Mouse (Mus musculus) neutrophil, adult 5-6 weeks (primary cell): ENCODE data around the gene Irx3. TPM values are rescaled to one million over a fixed set of nuclear protein-coding genes. Genes with fewer than 3 reads are reported as not detected.

Experiments
- ATAC-seq: fragments of 151-379, 151-347 bp; 2 replicates; pipeline ENCODE4 v1.8.0; 2017; ENCODE audit warnings: mild to moderate bottlenecking, moderate TSS enrichment; ENCODE audit not compliant: insufficient number of reproducible peaks, poor library complexity, low FRiP score, severe bottlenecking; ENCODE audit errors: extremely low read depth
- total RNA-seq: library from RNA; stranded (forward); fragments of 200-1000 nt; gene quantifications from 2 replicates; pipeline ENCODE4 v1.2.3, GENCODE M21; 2017

Gene Irx3
- total RNA-seq: not detected in 2 replicates

DNA sequence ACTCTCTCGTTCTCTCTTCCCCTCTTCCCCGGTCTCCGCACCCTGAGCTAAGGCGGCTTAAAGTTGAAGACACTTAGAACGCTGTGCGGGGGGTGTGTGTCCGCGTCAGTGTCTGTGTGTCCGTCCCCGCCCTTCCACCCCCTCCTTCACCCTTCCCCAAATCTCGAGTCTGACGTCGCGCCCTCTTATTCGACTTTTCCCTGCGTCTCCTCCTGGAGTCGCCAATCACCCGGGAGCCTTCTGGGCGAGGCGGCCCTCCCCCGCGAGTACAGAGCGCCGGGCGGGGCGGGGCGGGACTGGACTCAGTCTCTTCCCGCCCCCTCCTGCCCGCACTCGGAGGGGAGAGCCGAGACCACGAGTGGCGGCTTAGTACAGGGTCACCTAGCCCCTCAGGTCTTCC is at the start of gene Irx3:
Irx3 (minus strand) TSS at position 229 of the 400 bp plus-strand sequence.
- ATAC-seq: no peak

GRCm38 (mm10) chr8:91851359-91851758 is 49.5 kb upstream of the Irx3 start:
- no peak for ATAC-seq

- ATAC-seq: no peak
Observed at GRCm38 (mm10) chr8:91849984-91850383, 48.1 kb upstream of the Irx3 start.

- no peak for ATAC-seq
Observed at GRCm38 (mm10) chr8:91849529-91849928, 47.7 kb upstream of the Irx3 start.

GRCm38 (mm10) chr8:91845641-91846040 is 43.8 kb upstream of the Irx3 start:
- ATAC-seq: no peak

DNA sequence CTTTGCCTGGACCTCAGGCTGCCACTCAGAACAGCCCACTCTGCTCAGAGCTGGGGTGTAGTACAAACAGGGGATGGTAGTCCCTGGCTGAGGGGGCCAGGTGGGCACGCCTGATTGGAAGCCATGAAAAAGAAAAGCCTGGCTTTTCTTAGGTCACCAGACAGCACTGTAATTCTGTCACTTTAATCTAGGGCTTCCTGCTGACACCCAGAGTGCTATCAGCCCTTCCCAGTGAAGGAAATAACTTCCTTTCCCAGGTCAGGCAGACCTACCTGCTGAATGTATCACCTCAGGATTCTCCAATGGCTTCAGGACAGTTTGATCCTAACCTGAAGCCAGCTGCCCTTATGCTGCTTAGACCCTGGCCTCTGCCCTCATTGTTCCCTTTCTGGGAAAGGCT is 35.3 kb upstream of the Irx3 start:
- no peak for ATAC-seq

DNA sequence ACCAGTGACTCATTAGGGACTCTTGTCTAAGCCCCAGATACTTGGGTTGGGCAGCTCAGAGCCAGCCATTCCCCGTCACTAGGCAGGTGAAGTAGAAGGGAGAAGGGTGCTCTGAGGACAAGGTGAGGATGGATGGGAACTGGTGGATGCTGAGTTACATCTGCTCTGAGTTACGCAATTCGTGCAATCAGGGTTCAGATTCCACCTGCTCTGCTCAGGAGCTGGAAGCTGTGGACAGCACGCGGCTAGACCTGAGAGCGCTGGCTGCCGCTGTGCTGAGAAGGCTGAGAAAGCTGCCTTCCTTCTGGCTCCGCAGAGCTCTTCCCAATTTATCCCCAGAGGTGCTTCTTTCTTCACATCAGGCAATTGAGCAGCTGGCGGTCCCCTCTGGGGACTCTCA is 34.8 kb upstream of the Irx3 start:
- no peak for ATAC-seq

DNA sequence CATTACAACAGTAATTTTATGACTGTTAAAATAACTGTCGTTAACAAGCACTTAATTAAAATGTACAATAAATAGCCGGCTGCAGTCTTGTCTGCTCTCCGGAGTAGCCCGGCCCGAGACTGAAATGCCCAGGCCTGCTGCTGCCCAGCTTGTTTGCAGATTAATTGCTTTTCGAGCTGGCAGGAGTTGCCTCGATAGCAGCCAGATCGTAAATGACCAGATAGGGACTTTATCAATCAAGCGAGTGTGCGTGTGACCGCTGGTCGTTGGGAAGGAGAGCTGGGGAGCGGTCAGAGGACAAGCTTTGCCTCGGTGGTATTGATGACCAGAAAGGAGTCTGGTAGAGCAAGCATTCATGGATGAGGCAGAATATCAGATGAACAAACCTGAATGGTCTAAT is 25.8 kb upstream of the Irx3 start:
- no peak for ATAC-seq

DNA sequence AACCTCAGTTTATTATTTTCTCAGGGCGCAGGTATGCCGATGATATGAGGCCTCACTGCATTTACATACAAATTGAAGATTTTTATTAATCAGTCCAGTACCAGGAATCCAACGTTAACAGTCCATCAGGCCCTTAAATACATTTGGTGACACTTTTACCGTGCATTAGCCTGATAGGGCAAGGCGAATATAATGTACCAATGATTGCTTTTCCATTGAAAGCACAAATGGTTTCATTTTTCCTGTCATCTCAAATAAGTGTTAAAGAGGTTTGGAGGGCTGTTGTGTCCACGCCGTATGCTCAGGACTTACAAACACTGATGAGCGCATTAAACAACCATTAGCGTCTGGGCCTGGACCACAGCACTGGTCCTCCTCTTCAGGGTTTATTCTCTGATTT is 25.3 kb upstream of the Irx3 start:
- no peak for ATAC-seq

DNA sequence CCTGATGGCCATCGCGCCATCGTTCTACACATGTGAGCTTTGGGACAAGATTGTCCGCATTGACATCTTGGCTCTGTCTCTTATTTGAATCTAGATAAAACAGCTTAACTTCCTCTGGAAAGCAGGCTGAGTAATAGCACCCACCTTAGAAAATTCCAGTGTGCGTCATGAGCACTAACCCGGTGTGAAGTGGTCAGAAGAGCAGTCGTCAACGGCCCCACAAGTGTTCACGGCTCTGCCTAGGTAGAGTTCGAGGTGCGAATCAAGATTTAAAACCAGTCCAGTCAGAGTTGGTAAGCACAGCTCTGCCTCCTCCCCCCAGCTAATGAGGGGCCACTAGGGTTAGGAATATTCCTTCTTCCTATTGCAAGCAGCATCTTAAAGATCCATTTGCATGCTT is 21.5 kb upstream of the Irx3 start:
- ATAC-seq: no peak

- ATAC-seq: no peak
Observed at GRCm38 (mm10) chr8:91822746-91823145, 20.9 kb upstream of the Irx3 start.

- no peak for ATAC-seq
Observed at GRCm38 (mm10) chr8:91821976-91822375, 20.1 kb upstream of the Irx3 start.

GRCm38 (mm10) chr8:91819778-91820177 is 17.9 kb upstream of the Irx3 start:
- ATAC-seq: no peak

- no peak for ATAC-seq
Observed at GRCm38 (mm10) chr8:91818784-91819183, 16.9 kb upstream of the Irx3 start.

- ATAC-seq: no peak
Observed at GRCm38 (mm10) chr8:91814106-91814505, 12.2 kb upstream of the Irx3 start.

DNA sequence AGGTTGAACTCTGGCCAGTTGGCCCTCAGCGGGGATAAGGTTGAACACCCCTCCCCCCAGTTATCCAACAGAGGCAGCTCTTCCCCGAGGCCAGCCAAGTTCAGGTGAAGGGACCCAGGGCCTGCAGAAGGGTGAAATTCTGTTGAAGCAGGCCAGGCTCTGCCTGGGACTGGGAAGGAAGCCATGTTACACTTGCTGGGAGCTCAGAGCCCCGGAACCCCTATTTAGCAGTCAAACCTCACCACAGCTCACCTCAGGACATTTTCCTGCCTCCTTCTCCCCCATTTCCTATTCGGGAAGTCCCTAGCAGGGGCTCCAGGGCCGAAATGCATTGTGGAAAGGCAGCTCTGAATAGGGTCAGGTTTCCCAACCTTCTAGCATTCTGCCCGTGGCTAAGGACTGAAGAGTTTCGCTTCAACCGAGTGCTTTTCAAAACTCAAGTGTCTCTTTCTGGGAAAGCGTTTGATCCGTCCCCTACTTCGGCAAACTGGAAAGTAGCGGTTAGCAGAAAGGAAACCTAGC is 4.9 kb upstream of the Irx3 start:
- ATAC-seq: no peak

GRCm38 (mm10) chr8:91806084-91806719 is 4.3 kb upstream of the Irx3 start:
- no peak for ATAC-seq

DNA sequence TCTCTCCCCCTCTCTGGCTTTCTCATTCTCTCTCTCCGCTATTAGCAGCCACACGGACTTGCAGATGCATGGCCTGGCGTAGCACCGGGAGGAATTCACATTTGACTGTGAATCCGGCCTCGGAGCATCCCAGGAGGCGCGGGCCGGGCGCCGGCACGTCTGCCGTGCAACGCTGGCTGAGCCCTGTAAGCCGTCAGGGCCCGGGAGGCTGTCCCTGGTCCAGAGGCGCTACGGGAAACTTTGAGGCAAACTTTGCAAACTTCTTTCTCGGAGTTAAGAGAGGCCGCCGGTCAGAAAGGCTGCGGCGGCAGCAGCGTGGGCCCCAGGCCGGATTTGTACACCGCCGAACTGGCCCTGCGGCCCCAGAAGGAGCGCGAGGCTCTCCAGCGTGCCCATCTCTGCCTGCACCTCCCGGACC is 3.4 kb upstream of the Irx3 start:
- no peak for ATAC-seq

GRCm38 (mm10) chr8:91804403-91805253 is 2.8 kb upstream of the Irx3 start:
- no peak for ATAC-seq
